Mouse (Mus musculus): ENCODE results near the gene Pcdh18. TPM values are rescaled to one million over a fixed set of nuclear protein-coding genes. Genes with fewer than 3 reads are reported as not detected.

Pcdh18 gene
- 1.7 and 2.1 TPM in 2 replicates for polyA plus RNA-seq (2021; fragmentation: Nextera tagmentation)
- long read RNA-seq, experiment 1, full-length matches to known transcripts = 4 of 11 reads
- long read RNA-seq, experiment 1, partial matches to known transcripts = 6 of 11 reads
- long read RNA-seq, experiment 1, other reads (novel, unspliced or antisense) = 1 of 11 reads
- long read RNA-seq, experiment 2, full-length matches to known transcripts = 2 of 6 reads
- long read RNA-seq, experiment 2, partial matches to known transcripts = 1 of 6 reads
- long read RNA-seq, experiment 2, other reads (novel, unspliced or antisense) = 3 of 6 reads

DNA sequence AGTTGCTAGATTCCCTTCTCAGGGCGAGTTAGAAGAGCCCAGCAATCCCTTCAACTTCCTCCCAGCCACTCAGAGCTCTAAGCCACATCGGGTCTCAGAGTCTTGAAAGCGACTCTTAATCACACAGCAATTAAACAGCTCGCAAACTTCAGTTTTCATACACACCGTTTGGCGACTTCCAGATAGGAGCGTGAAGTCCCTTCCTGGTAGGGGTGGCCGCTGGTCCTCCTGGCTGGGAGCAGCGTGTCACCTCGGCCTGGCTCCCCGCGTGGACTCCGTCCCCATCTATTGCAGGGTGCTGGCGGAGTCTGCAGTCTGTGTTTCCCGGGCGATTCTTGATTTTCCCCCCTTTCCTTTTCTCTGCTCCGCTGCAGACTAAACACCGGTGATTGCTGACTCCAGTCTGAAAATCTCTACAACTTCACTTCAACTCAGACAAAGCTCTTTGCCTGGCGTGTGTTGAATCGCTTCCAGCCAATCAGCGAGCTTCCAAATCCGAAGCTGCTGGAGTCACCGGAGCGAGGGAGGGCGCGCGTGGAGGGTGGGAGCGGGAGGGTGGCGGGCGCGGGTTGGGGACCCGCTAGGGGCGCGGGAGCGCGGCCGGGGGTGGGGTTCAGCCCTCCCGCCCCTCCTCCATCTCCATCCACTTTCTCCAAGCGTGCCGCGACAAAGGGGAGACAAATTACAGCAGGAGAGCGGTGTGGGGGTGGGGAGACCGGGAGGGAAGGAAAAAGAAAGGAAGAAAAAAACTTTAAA is at the start of gene Pcdh18:
Gene Pcdh18, minus strand, starts transcription at position 456 of the 756 bp plus-strand sequence.

Measured in left cerebral cortex, adult 6 months (tissue).